Mouse (Mus musculus) embryonic facial prominence, embryonic 12.5 days (tissue): ENCODE results near the gene Eid2. TPM values are rescaled to one million over a fixed set of nuclear protein-coding genes. Genes with fewer than 3 reads are reported as not detected.
A peak's percentile ranks its signal among the peaks of the same experiment; 100 is the strongest.
"Not testable (repeated sequence)": the region's sequence is repeated elsewhere in the genome, so short reads cannot be mapped to it uniquely, and the experiment has no call there.

ENCODE experiments used
- ATAC-seq: fragments of 200-750 bp; cut with Nextera tagmentation; 2 replicates; pipeline ENCODE4 v1.8.0; 2017; ENCODE audit not compliant: insufficient number of reproducible peaks, insufficient read depth, low FRiP score, low TSS enrichment
- H3K27ac ChIP-seq: fragments of 300-500 bp; sonication (generic); 2 replicates; pipeline ENCODE4 v1.5.1; 2016; ENCODE audit warnings: mild to moderate bottlenecking
- H3K27me3 ChIP-seq: fragments of 300-500 bp; sonication (generic); 2 replicates; pipeline ENCODE4 v1.6.1; 2016; ENCODE audit warnings: mild to moderate bottlenecking, moderate library complexity
- H3K36me3 ChIP-seq: fragments of 300-500 bp; sonication (generic); 2 replicates; pipeline ENCODE4 v1.6.1; 2016; ENCODE audit warnings: mild to moderate bottlenecking
- H3K4me1 ChIP-seq: fragments of 300-500 bp; sonication (generic); 2 replicates; pipeline ENCODE4 v1.6.1; 2016
- H3K4me2 ChIP-seq: fragments of 300-500 bp; sonication (generic); replicated peaks from 2 replicates; pipeline ENCODE4 v1.6.1; 2016; ENCODE audit warnings: mild to moderate bottlenecking, moderate library complexity
- H3K4me3 ChIP-seq: fragments of 300-500 bp; sonication (generic); 2 replicates; pipeline ENCODE4 v1.5.1; 2016; ENCODE audit warnings: mild to moderate bottlenecking
- H3K9ac ChIP-seq: fragments of 300-500 bp; sonication (generic); 2 replicates; pipeline ENCODE4 v1.6.1; 2016; ENCODE audit warnings: mild to moderate bottlenecking, moderate library complexity
- H3K9me3 ChIP-seq: fragments of 300-500 bp; sonication (generic); 2 replicates; pipeline ENCODE4 v1.6.1; 2016; ENCODE audit warnings: mild to moderate bottlenecking, moderate library complexity
- WGBS: fragments of 180-500 bp; shearing (Covaris S2); methylation state at CpG from one replicate; pipeline ENCODE4 v1.1.7; 2016; 5-methylcytosine and 5-hydroxymethylcytosine counted together
- polyA plus RNA-seq: library from polyadenylated mRNA; unstranded; fragments of >200 nt; fragmentation: Nextera tagmentation; extraction: Ambion mirVana; gene quantifications from 2 replicates; pipeline ENCODE4 v1.2.1, GENCODE M21; 2016

Gene Eid2
- 10.3 and 18.2 TPM in 2 replicates for polyA plus RNA-seq

- Histone ChIP-seq H3K27ac (peak within 1 kb of the TSS; percentile 92), H3K4me1 (peaks cover 4% of the 10 kb centered on the region; the same call in 1 of the 2 replicates), H3K27me3 (no peaks in the 10 kb centered on the region), H3K4me3 (peak within 1 kb of the TSS; percentile 87), H3K36me3 (peaks cover 19% of the 10 kb centered on the region), H3K9me3 (no peaks in the 10 kb centered on the region), H3K9ac (peak within 1 kb of the TSS; percentile 99), H3K4me2 (peak within 1 kb of the TSS; percentile 73)
- ATAC-seq, result peak; percentile 87
- WGBS, result 6% methylated on average over 56 of the region's 57 CpGs
Measured at GRCm38 (mm10) chr7:28267129-28268041, at the start of gene Eid2. Gene Eid2, plus strand, starts transcription at chr7:28267881.

DNA sequence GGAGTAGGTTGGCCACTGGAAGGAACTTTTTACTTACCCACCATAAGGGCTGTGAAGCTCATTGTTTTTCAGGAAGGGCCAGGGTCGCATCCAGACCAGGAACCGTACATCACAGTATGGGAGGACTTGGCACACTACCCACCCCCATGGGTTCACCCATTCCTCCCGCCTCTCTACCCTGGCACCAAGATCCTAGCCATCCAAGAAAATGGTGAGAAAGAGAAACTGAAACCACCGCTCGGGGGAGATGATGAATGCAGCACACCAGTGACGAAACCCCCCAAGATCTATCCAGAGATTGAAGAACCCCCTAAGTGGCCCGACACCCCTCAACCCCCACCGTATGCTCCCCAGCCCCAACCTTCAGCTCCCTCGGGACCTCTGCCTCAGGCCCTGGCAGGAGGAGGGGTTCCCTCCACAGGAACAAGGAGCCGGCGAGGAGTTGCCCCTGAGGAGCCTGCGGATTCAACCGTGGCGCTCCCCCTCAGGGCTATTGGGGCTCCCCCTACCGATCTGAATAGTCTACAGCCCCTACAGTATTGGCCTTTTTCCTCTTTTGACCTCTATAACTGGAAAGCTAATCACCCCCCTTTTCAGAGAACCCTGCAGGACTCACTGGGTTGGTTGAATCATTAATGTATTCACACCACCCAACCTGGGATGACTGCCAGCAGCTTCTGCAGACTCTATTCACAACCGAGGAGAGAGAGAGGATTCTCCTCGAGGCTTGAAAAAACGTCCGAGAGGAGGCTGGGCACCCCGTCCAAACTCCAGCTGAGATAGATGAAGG lies 48.5 kb upstream of the Eid2 start:
- H3K4me2 ChIP-seq, H3K9ac ChIP-seq, H3K27me3 ChIP-seq, H3K4me1 ChIP-seq, ATAC-seq, H3K9me3 ChIP-seq, H3K4me3 ChIP-seq, H3K27ac ChIP-seq, H3K36me3 ChIP-seq: not testable (repeated sequence)
- WGBS, result 88% methylated on average over 20 of the region's 20 CpGs

DNA sequence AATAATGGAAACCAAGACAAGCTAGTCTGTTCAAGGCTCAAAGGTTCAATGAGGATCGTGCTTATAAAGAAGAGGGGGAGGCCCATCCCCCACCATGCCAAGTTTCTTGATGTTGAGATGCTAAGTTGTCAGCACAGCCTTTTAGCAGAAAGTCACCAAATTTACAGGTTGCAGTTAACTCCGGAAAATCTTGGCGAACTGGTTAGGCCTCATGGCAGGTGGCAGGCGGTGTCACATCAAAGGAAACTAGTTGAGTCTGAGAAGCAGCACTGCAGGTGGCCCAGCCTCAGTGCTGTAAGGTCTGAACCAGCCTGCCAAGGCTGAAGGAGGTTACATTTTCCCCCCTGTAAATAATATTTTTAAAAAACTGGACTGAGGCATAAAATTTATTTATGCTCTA lies 40.8 kb upstream of the Eid2 start:
- not testable (repeated sequence) for H3K36me3 ChIP-seq, H3K4me3 ChIP-seq, H3K4me1 ChIP-seq, ATAC-seq, H3K27ac ChIP-seq, H3K9me3 ChIP-seq, H3K4me2 ChIP-seq, H3K9ac ChIP-seq, H3K27me3 ChIP-seq
- WGBS, result 82% methylated on average over 4 of the region's 4 CpGs

DNA sequence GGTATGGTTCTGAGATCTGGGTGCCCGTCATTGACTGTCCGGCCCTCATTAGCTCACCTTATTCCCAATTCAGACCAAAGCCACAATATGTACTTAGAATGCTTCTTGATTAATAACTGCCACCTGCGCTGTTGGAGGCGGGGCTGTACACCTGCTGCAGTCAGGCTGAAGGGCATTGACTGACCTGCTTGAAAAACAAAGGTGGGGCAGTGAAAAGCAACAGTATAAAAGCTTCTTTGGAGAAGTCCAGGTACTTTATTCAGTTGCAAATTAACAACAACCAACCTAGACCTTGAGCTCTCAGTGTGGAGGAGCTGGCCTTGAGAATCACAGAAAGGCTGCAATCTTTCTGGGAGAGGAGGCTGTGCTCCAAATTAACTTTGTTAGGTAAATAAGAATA lies 40.3 kb upstream of the Eid2 start:
- not testable (repeated sequence) for H3K4me1 ChIP-seq, H3K36me3 ChIP-seq, H3K4me2 ChIP-seq, H3K4me3 ChIP-seq, H3K27ac ChIP-seq, ATAC-seq, H3K9me3 ChIP-seq, H3K27me3 ChIP-seq, H3K9ac ChIP-seq
- 86% methylated on average over 4 of the region's 4 CpGs for WGBS

DNA sequence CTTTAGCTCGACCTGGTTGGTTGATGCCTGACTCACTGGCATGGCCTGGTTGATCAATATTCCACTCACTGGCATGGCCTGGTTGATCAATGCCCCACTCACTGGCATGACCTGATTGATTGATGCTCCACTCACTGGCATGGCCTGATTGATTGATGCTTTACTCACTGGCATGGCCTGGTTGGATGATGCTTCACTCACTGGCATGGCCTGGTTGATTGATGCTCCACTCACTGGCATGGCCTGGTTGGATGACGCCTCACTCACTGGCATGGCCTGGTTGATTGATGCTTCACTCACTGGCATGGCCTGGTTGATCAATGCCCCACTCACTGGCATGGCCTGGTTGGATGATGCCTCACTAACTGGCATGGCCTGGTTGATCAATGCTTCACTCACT lies 23.7 kb upstream of the Eid2 start:
- not testable (repeated sequence) for H3K27ac ChIP-seq, ATAC-seq, H3K36me3 ChIP-seq, H3K4me2 ChIP-seq, H3K4me3 ChIP-seq, H3K27me3 ChIP-seq, H3K9me3 ChIP-seq, H3K4me1 ChIP-seq, H3K9ac ChIP-seq
- 69% methylated on average over 2 of the region's 2 CpGs for WGBS

DNA sequence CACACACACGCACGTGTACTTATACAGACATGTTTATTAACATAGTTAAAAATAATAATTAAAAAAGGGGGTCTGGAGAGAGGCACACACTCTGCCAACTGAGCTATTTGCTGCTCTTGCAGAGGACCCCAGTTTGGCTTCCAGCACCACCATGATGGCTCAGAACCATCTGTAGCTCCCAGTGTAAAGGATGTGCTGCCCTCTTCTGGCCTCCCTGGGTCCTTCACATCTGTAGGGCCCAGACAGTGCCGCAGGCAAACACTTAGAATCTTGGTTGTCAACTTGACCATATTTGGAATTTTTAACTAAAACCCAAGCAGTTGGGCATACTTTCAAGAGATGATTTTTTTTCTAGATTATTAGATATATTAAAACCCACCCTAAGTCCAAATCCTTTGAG lies 18.7 kb upstream of the Eid2 start:
- Histone ChIP-seq H3K27me3 (no peaks in the 10 kb centered on the region), H3K4me1 (no peaks in the 10 kb centered on the region), H3K9ac (no peak overlapping the region), H3K36me3 (no peaks in the 10 kb centered on the region), H3K4me2 (no peak overlapping the region), H3K27ac (no peak overlapping the region), H3K4me3 (no peak overlapping the region), H3K9me3 (0 out of 2 replicates have a peak, but pooled peaks cover 3% of the 10 kb centered on the region)
- 85% methylated on average over 3 of the region's 3 CpGs for WGBS
- ATAC-seq, result no peak

GRCm38 (mm10) chr7:28251976-28252375 lies 15.7 kb upstream of the Eid2 start:
- 91% methylated on average over 17 of the region's 17 CpGs for WGBS
- no peak overlapping the region for H3K27ac ChIP-seq
- H3K4me3 ChIP-seq, result no peak overlapping the region
- no peaks in the 10 kb centered on the region for H3K4me1 ChIP-seq
- no peak overlapping the region for H3K9ac ChIP-seq
- H3K36me3 ChIP-seq, result no peaks in the 10 kb centered on the region
- no peak for ATAC-seq
- 0 out of 2 replicates have a peak, but pooled peaks cover 3% of the 10 kb centered on the region for H3K9me3 ChIP-seq
- no peaks in the 10 kb centered on the region for H3K27me3 ChIP-seq
- H3K4me2 ChIP-seq, result no peak overlapping the region

GRCm38 (mm10) chr7:28254591-28254990 lies 13.1 kb upstream of the Eid2 start:
- no peaks in the 10 kb centered on the region for H3K4me1 ChIP-seq
- H3K9me3 ChIP-seq, result 0 out of 2 replicates have a peak, but pooled peaks cover 3% of the 10 kb centered on the region
- H3K4me2 ChIP-seq, result no peak overlapping the region
- no peak overlapping the region for H3K27ac ChIP-seq
- H3K36me3 ChIP-seq, result no peaks in the 10 kb centered on the region
- no peak overlapping the region for H3K9ac ChIP-seq
- H3K27me3 ChIP-seq, result no peaks in the 10 kb centered on the region
- no peak for ATAC-seq
- no peak overlapping the region for H3K4me3 ChIP-seq
- WGBS, result 90% methylated on average over 6 of the region's 6 CpGs

- H3K4me3 ChIP-seq, result no peak overlapping the region
- no peak for ATAC-seq
- no peak overlapping the region for H3K27ac ChIP-seq
- H3K27me3 ChIP-seq, result no peaks in the 10 kb centered on the region
- 0 out of 2 replicates have a peak, but pooled peaks cover 3% of the 10 kb centered on the region for H3K9me3 ChIP-seq
- no peaks in the 10 kb centered on the region for H3K4me1 ChIP-seq
- H3K9ac ChIP-seq, result no peak overlapping the region
- no peak overlapping the region for H3K4me2 ChIP-seq
- WGBS, result 81% methylated on average over 6 of the region's 6 CpGs
- no peaks in the 10 kb centered on the region for H3K36me3 ChIP-seq
Measured at GRCm38 (mm10) chr7:28255476-28255875, 12.2 kb upstream of the Eid2 start.

DNA sequence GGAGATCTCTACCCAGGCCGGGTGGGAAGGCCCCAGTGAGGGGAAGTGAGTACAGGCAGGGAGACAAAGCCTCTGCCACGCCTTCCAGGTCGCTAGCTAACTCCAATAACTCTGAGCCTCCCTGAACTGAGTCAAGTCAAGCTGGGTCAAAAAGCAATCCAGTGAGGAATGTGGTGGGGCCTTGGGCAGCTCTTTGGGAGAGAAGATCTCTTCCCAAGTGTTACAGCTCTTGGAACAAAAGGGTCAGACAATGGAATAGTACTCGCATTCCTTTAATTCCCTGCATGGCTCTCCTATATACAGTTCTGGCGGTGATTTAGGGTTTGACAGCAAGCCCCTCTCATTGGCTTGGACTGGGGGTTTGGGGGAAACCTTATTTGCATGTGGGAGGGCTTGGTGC lies 4.8 kb upstream of the Eid2 start:
- Histone ChIP-seq H3K27ac (no peak overlapping the region), H3K4me3 (no peak overlapping the region), H3K9me3 (no peaks in the 10 kb centered on the region), H3K4me1 (no peaks in the 10 kb centered on the region), H3K36me3 (no peaks in the 10 kb centered on the region), H3K4me2 (no peak overlapping the region), H3K27me3 (no peaks in the 10 kb centered on the region), H3K9ac (no peak overlapping the region)
- WGBS, result 52% methylated on average over 5 of the region's 5 CpGs
- no peak for ATAC-seq

- Histone ChIP-seq H3K27me3 (no peaks in the 10 kb centered on the region), H3K9me3 (no peaks in the 10 kb centered on the region), H3K9ac (no peak overlapping the region), H3K4me2 (no peak overlapping the region), H3K27ac (no peak overlapping the region), H3K4me3 (no peak overlapping the region), H3K36me3 (no peaks in the 10 kb centered on the region), H3K4me1 (peaks cover 3% of the 10 kb centered on the region; the same call in 1 of the 2 replicates)
- no peak for ATAC-seq
- WGBS, result 7% methylated on average over 15 of the region's 15 CpGs
Measured at GRCm38 (mm10) chr7:28263786-28264185, 3.9 kb upstream of the Eid2 start.

GRCm38 (mm10) chr7:28265391-28265790 lies 2.3 kb upstream of the Eid2 start:
- Histone ChIP-seq H3K9me3 (no peaks in the 10 kb centered on the region), H3K27ac (no peak overlapping the region), H3K36me3 (0 out of 2 replicates have a peak, but pooled peaks cover 5% of the 10 kb centered on the region), H3K27me3 (no peaks in the 10 kb centered on the region), H3K4me1 (peaks cover 4% of the 10 kb centered on the region; the same call in 1 of the 2 replicates), H3K4me2 (no peak overlapping the region), H3K9ac (no peak overlapping the region), H3K4me3 (no peak overlapping the region)
- 88% methylated on average over 13 of the region's 13 CpGs for WGBS
- ATAC-seq, result no peak
